In the genomic region with DNA sequence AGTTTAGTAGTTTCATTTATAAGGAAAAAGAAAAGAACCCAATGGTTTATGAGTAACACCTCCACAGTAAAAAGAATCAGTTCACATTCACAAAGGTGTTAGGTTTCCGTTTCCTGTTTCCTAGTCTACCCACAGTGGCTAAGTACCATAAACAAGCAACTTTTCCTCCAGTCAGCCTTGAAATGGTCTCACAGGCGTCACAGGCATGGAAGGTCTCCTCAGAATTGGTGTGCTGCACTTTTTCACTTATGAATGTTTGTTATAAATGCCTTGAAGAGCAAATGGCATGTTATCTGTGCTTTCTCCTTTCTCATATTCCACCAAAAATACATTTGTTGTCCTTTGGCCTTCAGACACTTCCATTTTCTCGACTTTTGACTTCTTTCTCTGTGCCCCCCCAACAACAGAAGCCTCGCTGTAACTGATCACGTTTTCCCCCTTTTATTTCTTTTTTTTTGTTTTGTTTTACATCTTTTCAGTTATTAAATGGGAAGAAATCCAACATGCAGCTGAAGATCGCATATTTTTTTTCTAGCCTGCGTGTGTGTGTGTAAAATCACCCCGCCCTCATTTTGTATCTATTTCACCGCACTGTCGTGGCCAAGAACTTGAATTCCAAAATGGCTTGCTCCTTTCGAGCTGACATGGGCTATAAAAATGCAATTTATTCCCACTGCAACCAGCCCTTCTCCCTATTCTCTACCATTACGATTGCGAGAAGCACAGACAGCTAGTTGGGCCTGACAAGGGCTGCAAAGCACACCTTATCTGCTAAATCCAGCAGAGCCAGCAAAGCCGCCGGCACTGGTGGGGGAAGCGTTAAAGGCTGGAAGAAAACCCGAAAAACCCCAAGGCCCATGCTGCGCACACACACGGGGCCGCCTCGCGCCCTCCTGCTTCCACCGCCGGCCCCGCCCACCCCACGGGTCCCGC, we compare ENCODE assay signal across 8 mouse cellular contexts. TPM values are rescaled to one million over a fixed set of nuclear protein-coding genes. Genes with fewer than 3 reads are reported as not detected.
DNase-seq lines count a peak whose midpoint lies in the region; ATAC-seq and TF ChIP-seq lines count a peak whose summit lies in the region.

No protein-coding gene starts in this region.

- H3K9me3 ChIP-seq in kidney, embryonic 15.5 days (replicated peaks): no peaks in the 10 kb centered on the region
- no peaks in the 10 kb centered on the region for H3K9me3 ChIP-seq in CH12.LX (replicated peaks; ENCODE audit: low read length)
- no peaks in the 10 kb centered on the region for H3K9me3 ChIP-seq in limb, embryonic 13.5 days
- no peaks in the 10 kb centered on the region for H3K9me3 ChIP-seq in neural tube, embryonic 13.5 days

- no peaks in the 10 kb centered on the region for H3K36me3 ChIP-seq in kidney, embryonic 15.5 days
- H3K36me3 ChIP-seq in CH12.LX (replicated peaks in 1 of 2; ENCODE audit: control insufficient read depth in 1 of 2, insufficient read depth in 1 of 2, low read length in 1 of 2): peaks cover 7% of the 10 kb centered on the region in 2 experiments
- H3K36me3 ChIP-seq in limb, embryonic 13.5 days: peaks cover 7% of the 10 kb centered on the region
- 0 out of 2 replicates have a peak, but pooled peaks cover 4% of the 10 kb centered on the region for H3K36me3 ChIP-seq in neural tube, embryonic 13.5 days

- H3K79me2 ChIP-seq in CH12.LX (replicated peaks; ENCODE audit: control insufficient read depth, extremely low read depth, insufficient read depth, poor library complexity, severe bottlenecking): peaks cover 31% of the 10 kb centered on the region

- no peak; the same call in 1 of the 2 replicates for TF ChIP-seq POLR2A in CH12.LX (IDR thresholded peaks at IDR 0.05; ENCODE audit: low read depth, low read length)

- WGBS in kidney, embryonic 15.5 days: 3% methylated on average over 26 of the region's 27 CpGs
- 4% methylated on average over 24 of the region's 27 CpGs for WGBS in limb, embryonic 13.5 days
- WGBS in neural tube, embryonic 13.5 days: 8% methylated on average over 24 of the region's 27 CpGs

- intact Hi-C loops in left cerebral cortex, postnatal 4 days (cut with DNase I): no loop called here

- dilution Hi-C loops in CH12.LX (cut with MboI; ENCODE audit: extremely low pct_ligation_motif_present, extremely low pct_unique_long_range_greater_than_20kb, low sequenced_read_pairs): no loop called here

- in situ Hi-C loops in CH12.LX (cut with MboI; ENCODE audit: low pct_ligation_motif_present, low pct_unique_long_range_greater_than_20kb, low sequenced_read_pairs): no loop called here

- TF ChIP-seq EP300 in CH12.LX (IDR thresholded peaks at IDR 0.05; ENCODE audit: low read length): no peak

- no peaks in the 10 kb centered on the region for H3K27me3 ChIP-seq in kidney, embryonic 15.5 days
- no peaks in the 10 kb centered on the region for H3K27me3 ChIP-seq in CH12.LX (replicated peaks)
- H3K27me3 ChIP-seq in limb, embryonic 13.5 days: no peaks in the 10 kb centered on the region
- no peaks in the 10 kb centered on the region for H3K27me3 ChIP-seq in neural tube, embryonic 13.5 days

- H3K9ac ChIP-seq in kidney, embryonic 15.5 days: peak overlapping the region; percentile 51
- H3K9ac ChIP-seq in CH12.LX (ENCODE audit: insufficient read depth, low read depth): peak overlapping the region; percentile 84
- peak overlapping the region; percentile 75 for H3K9ac ChIP-seq in limb, embryonic 13.5 days
- H3K9ac ChIP-seq in neural tube, embryonic 13.5 days: peak overlapping the region; percentile 71

- no peak for DNase-seq in kidney, adult 11 months
- DNase-seq in CH12.LX (ENCODE audit: extremely low read depth): peak; percentile 41
- peak; percentile 54 for DNase-seq in c-Kit-positive CD71-negative TER-119-negative erythroid progenitor cells, embryonic 14.5 days (ENCODE audit: low read depth)
- DNase-seq in frontal cortex, postnatal 36 days (ENCODE audit: low spot score in 2 of 2): peak; percentile 76 to 81
- DNase-seq in left cerebral cortex, postnatal 4 days: no peak

- peak; percentile 94 for ATAC-seq in kidney, embryonic 15.5 days (replicated peaks; ENCODE audit: low FRiP score)
- peak; percentile 94 for ATAC-seq in limb, embryonic 13.5 days (ENCODE audit: low FRiP score, low read depth)
- peak; percentile 95 for ATAC-seq in neural tube, embryonic 13.5 days (ENCODE audit: low read depth)

- peak overlapping the region; percentile 94 for H3K4me3 ChIP-seq in kidney, embryonic 15.5 days (replicated peaks)
- H3K4me3 ChIP-seq in CH12.LX (replicated peaks in 1 of 3; ENCODE audit: low read depth in 2 of 3, low read length in 2 of 3, poor library complexity in 1 of 3): peak overlapping the region; percentile 55 to 66 (median 62)
- H3K4me3 ChIP-seq in limb, embryonic 13.5 days: peak overlapping the region; percentile 97
- H3K4me3 ChIP-seq in neural tube, embryonic 13.5 days: peak overlapping the region; percentile 93

- no peak for TF ChIP-seq CTCF in CH12.LX (conservative IDR thresholded peaks at IDR 0.05 in 1 of 2, IDR thresholded peaks at IDR 0.05 in 1 of 2; ENCODE audit: low read depth in 2 of 2, low read length in 2 of 2)

- H3K4me2 ChIP-seq in kidney, embryonic 15.5 days: peak overlapping the region; percentile 65
- H3K4me2 ChIP-seq in CH12.LX (ENCODE audit: insufficient read depth, low read depth, poor library complexity, severe bottlenecking): peak overlapping the region; percentile 68
- H3K4me2 ChIP-seq in limb, embryonic 13.5 days (replicated peaks): peak overlapping the region; percentile 68
- peak overlapping the region; percentile 63 for H3K4me2 ChIP-seq in neural tube, embryonic 13.5 days

- peak overlapping the region; percentile 99 for H3K27ac ChIP-seq in kidney, embryonic 15.5 days
- peak overlapping the region; percentile 71 for H3K27ac ChIP-seq in CH12.LX (ENCODE audit: insufficient read depth, low read depth)
- peak overlapping the region; percentile 99 for H3K27ac ChIP-seq in limb, embryonic 13.5 days
- H3K27ac ChIP-seq in neural tube, embryonic 13.5 days (replicated peaks): peak overlapping the region; percentile 95

- TF ChIP-seq RAD21 in CH12.LX (IDR thresholded peaks at IDR 0.05; ENCODE audit: low read depth, low read length): no peak

- H3K4me1 ChIP-seq in kidney, embryonic 15.5 days: peaks cover 28% of the 10 kb centered on the region
- H3K4me1 ChIP-seq in CH12.LX (ENCODE audit: control insufficient read depth in 1 of 2, insufficient read depth in 2 of 2): peaks cover 6 to 32% of the 10 kb centered on the region in 2 experiments
- H3K4me1 ChIP-seq in limb, embryonic 13.5 days: peaks cover 36% of the 10 kb centered on the region
- peaks cover 40% of the 10 kb centered on the region for H3K4me1 ChIP-seq in neural tube, embryonic 13.5 days (replicated peaks)

TF ChIP-seq in CH12.LX, 34 proteins besides CTCF, POLR2A, EP300 and RAD21:
- TF ChIP-seq SIN3A (IDR thresholded peaks at IDR 0.05; ENCODE audit: low read length) (0 out of 2 replicates have a peak, but pooled peaks have one; percentile 37), BHLHE40 (IDR thresholded peaks at IDR 0.05; ENCODE audit: low read depth, low read length) (peak; percentile 10; the same call in 1 of the 2 replicates), ZMIZ1 (IDR thresholded peaks at IDR 0.05; ENCODE audit: low read depth, low read length) (peak; percentile 4; the same call in 1 of the 2 replicates), MAZ (IDR thresholded peaks at IDR 0.05; ENCODE audit: low read depth, low read length) (0 out of 2 replicates have a peak, but pooled peaks have one; percentile 26), TBP (conservative IDR thresholded peaks at IDR 0.05; ENCODE audit: low read depth, low read length) (no peak), PAX5 (IDR thresholded peaks at IDR 0.05; ENCODE audit: low read length) (no peak), MAX (IDR thresholded peaks at IDR 0.05; ENCODE audit: low read length) (peak; percentile 22)

RNA-seq across cellular contexts. Expression of gene Asf1a, which starts 0.5 kb away (rescaled TPM):
- 109 and 127 TPM in 2 replicates for polyA plus RNA-seq in kidney, embryonic 15.5 days (2015; fragmentation: Nextera tagmentation; extraction: Ambion mirVana)
- 35.5 and 46.5 TPM in 2 replicates for total RNA-seq in CH12.LX (2012; rRNA removed)
- 128 and 185 TPM in 2 replicates for total RNA-seq in CH12.LX (2014; rRNA removed)
- polyA plus RNA-seq in CH12.LX (2012; ENCODE audit: insufficient read length, low read depth): 107 and 133 TPM in 2 replicates
- polyA plus RNA-seq in limb, embryonic 13.5 days (2015; fragmentation: Nextera tagmentation; extraction: Ambion mirVana): 127 and 135 TPM in 2 replicates
- polyA plus RNA-seq in neural tube, embryonic 13.5 days (2015; fragmentation: Nextera tagmentation; extraction: Ambion mirVana): 88.2 and 107 TPM in 2 replicates
- 10 to 100 TPM; 30.2 to 31.6 TPM for total RNA-seq in left cerebral cortex, postnatal 4 days (2021)

RNA-seq across cellular contexts. Expression of gene Mcm9, which starts 34.2 kb away (rescaled TPM):
- 11.3 and 12.3 TPM in 2 replicates for polyA plus RNA-seq in kidney, embryonic 15.5 days (2015; fragmentation: Nextera tagmentation; extraction: Ambion mirVana)
- total RNA-seq in CH12.LX (2012; rRNA removed) (9.0 and 9.7 TPM in 2 replicates), CH12.LX (2014; rRNA removed) (6.3 and 6.7 TPM in 2 replicates)
- polyA plus RNA-seq in CH12.LX (2012; ENCODE audit: insufficient read length, low read depth): 15.9 and 18.4 TPM in 2 replicates
- polyA plus RNA-seq in limb, embryonic 13.5 days (2015; fragmentation: Nextera tagmentation; extraction: Ambion mirVana): 12.6 and 13.1 TPM in 2 replicates
- 6.4 and 9.1 TPM in 2 replicates for polyA plus RNA-seq in neural tube, embryonic 13.5 days (2015; fragmentation: Nextera tagmentation; extraction: Ambion mirVana)
- total RNA-seq in left cerebral cortex, postnatal 4 days (2021): 1 to 10 TPM; 6.1 to 6.9 TPM

Comparison
In these comparisons a context has a peak if more than half of its experiments do, and no peak if none do; other contexts are left out.
1. DNase-seq: peak in CH12.LX (single experiment), c-Kit-positive CD71-negative TER-119-negative erythroid progenitor cells, embryonic 14.5 days (single experiment) and frontal cortex, postnatal 36 days (2 of 2); none in kidney, adult 11 months (single experiment) and left cerebral cortex, postnatal 4 days (single experiment).
2. Peak in every context shown above with its lines, with median percentiles within 50 percentile points of each other: ATAC-seq, H3K27ac ChIP-seq, H3K4me2 ChIP-seq, H3K4me3 ChIP-seq and H3K9ac ChIP-seq.